Mouse (Mus musculus): ENCODE measurements around the gene Il10rb.
"Not testable (repeated sequence)": the region's sequence is repeated elsewhere in the genome, so short reads cannot be mapped to it uniquely, and the experiment has no call there.

Il10rb gene

GRCm38 (mm10) chr16:91418531-91418930 is 12.6 kb downstream of the Il10rb start:
- no peak for DNase-seq

GRCm38 (mm10) chr16:91425816-91426215 is 19.9 kb downstream of the Il10rb start:
- DNase-seq, result no peak

- no peak for DNase-seq
Observed at GRCm38 (mm10) chr16:91426586-91426985, 20.6 kb downstream of the Il10rb start.

- no peak for DNase-seq
Observed at GRCm38 (mm10) chr16:91427461-91427860, 21.5 kb downstream of the Il10rb start.

GRCm38 (mm10) chr16:91428259-91428865 is 22.4 kb downstream of the Il10rb start:
- no peak for DNase-seq

GRCm38 (mm10) chr16:91432720-91433328 is 26.9 kb downstream of the Il10rb start:
- no peak for DNase-seq

GRCm38 (mm10) chr16:91433329-91433933 is 27.5 kb downstream of the Il10rb start:
- DNase-seq, result no peak

GRCm38 (mm10) chr16:91434119-91434518 is 28.2 kb downstream of the Il10rb start:
- DNase-seq, result no peak

GRCm38 (mm10) chr16:91438081-91438480 is 32.1 kb downstream of the Il10rb start:
- no peak for DNase-seq

- not testable (repeated sequence) for DNase-seq
Observed at GRCm38 (mm10) chr16:91438599-91438998, 32.6 kb downstream of the Il10rb start.

GRCm38 (mm10) chr16:91441366-91441765 is 35.4 kb downstream of the Il10rb start:
- DNase-seq, result no peak

GRCm38 (mm10) chr16:91441811-91442240 is 35.9 kb downstream of the Il10rb start:
- DNase-seq, result no peak

- peak; percentile 52 for DNase-seq
Observed at GRCm38 (mm10) chr16:91442446-91442845, 36.5 kb downstream of the Il10rb start.

GRCm38 (mm10) chr16:91443211-91443611 is 37.2 kb downstream of the Il10rb start:
- no peak for DNase-seq

GRCm38 (mm10) chr16:91444847-91445246 is 38.9 kb downstream of the Il10rb start:
- no peak for DNase-seq

GRCm38 (mm10) chr16:91445566-91445965 is 39.6 kb downstream of the Il10rb start:
- DNase-seq, result no peak

- DNase-seq, result no peak
Observed at GRCm38 (mm10) chr16:91446778-91447511, 41.0 kb downstream of the Il10rb start.

GRCm38 (mm10) chr16:91447512-91447900 is 41.5 kb downstream of the Il10rb start:
- no peak for DNase-seq

- no peak for DNase-seq
Observed at GRCm38 (mm10) chr16:91448088-91448487, 42.1 kb downstream of the Il10rb start.

- no peak for DNase-seq
Observed at GRCm38 (mm10) chr16:91448895-91449294, 42.9 kb downstream of the Il10rb start.

- DNase-seq, result no peak
Observed at GRCm38 (mm10) chr16:91450137-91451064, 44.4 kb downstream of the Il10rb start.

- DNase-seq, result no peak
Observed at GRCm38 (mm10) chr16:91451949-91452348, 46.0 kb downstream of the Il10rb start.

All from right cerebral cortex, adult 18-20 months (tissue).